Mouse (Mus musculus) CD4-positive, CD25-positive, alpha-beta regulatory T cell, adult 2 months (primary cell): ENCODE measurements around the gene Tssk4.

ENCODE experiments used
- DNase-seq: peaks from one replicate; pipeline ENCODE4 v3.0.0-alpha.2; 2012; ENCODE audit warnings: low read depth, low spot score

Tssk4 gene

DNA sequence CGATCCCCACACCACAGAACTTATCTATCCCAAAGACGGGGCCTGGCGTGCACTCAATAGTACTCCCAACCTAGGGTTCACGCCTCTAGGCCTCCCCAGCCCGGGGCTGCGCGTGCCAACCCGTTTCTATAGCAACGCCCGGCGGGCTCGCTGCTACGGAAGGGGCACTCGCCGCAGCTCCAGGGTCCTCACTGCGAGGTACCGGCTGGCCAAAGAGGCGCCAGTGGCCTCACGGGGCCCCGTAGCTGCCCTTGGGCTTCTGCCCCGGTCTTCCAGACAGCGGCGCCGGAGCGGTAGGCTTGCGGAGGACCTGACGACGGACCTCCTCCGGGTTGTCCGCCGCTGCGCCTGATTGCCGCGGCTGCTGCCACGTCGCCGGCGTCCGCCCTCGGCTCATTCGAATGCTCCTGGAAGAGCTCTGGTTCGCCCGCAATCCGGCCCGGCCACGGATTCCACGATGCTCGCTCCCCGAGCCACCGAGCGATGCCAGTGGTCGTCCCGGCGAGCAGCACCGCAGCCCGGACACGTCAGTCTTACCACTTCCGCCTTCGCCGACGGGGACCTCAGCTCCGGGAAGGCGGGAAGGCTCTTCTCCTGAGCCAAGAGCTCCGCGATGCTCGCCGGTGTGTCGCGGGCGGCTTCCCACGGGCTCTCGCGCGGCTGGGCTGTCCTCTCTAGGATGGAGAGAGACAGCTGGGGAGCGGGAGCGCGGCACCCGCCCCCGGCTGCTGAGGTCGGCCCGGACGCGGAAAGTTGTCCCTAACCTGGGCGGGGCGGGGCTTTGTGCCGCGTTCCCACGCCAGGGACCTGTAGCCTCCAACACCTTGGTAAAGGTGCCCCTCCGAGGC is 6.7 kb upstream of the Tssk4 start, which contains the start of gene Tm9sf1:
TSS of gene Tm9sf1 (minus strand) at position 747 of the 848 bp plus-strand sequence.
- peak; percentile 86 for DNase-seq

DNA sequence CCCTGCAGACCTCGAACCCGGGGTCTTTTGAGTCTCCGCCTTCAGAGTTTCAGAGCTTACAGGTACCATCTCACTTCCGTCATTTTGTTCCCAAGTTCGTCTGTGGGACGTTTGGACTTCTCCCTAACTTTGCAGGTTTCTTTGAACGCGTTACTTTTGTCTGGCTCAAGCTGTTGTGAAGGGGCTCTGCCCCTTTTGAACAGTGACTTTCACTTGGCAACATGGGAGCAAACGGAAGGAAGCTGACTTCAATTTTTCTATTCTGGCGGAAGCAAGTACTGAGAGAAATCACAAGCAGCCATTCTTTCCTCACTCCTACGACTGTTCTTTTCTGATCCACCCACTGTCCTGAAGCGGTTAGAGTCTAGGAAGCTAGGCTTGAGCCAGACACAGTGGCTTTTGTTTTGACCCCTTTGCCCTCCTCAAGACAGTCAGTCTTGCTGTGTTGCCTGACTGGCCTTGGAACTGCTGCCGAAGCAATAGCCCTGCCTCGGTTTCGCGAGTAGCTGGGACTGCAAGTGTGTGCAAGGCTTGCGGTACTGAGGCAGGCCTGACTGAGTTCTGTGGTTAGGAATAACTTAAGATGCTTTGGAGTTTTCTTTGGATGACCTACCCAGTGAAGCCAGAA is 5.6 kb upstream of the Tssk4 start:
- peak; percentile 55 for DNase-seq

GRCm38 (mm10) chr14:55651528-55651927 is 1.5 kb downstream of the Tssk4 start:
- DNase-seq, result no peak

- no peak for DNase-seq
Measured at GRCm38 (mm10) chr14:55656935-55657334, 7.0 kb downstream of the Tssk4 start.

DNA sequence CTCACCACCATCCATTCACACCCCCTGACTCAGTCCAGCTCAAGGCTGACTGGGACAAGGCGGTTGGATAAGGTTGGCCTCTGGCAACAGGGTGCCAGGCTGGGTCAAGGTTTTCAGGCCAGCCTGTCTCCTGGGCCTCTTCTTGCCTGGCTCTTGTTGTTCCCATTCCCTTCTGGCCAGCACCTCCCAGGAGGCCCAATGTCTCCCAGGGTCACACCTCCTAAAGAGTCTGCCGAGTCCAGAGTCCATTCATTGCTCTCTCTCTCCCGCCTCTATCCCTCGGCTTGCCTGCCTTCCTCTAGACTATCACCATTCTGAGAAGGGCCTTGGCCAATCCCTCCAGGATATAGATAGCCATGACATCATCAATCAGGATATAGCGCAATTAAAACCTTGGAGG is 8.0 kb downstream of the Tssk4 start:
- DNase-seq, result no peak

- peak; percentile 91 for DNase-seq
Measured at GRCm38 (mm10) chr14:55659960-55660573, 10.1 kb downstream of the Tssk4 start, which contains the start of gene Mdp1. Gene Mdp1, minus strand, starts transcription at chr14:55660508.

- no peak for DNase-seq
Measured at GRCm38 (mm10) chr14:55660636-55661035, 10.7 kb downstream of the Tssk4 start.

DNA sequence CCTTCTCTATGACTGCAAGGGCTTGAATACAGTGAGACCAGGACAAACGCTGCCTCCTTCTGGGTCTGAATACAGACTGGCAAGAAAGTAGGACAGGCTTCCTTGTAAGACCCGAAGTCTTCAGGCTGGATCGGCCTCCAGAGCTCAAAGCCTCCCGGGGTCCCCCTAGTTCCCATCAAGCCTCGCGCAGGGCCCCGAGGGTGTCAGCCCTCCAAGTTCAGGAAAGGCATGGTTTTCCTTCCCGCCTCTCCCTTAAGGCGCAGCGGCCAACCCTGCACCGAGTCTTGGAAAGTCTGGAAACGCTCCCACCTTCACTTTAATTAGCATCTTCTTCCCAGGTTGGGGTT is 21.5 kb downstream of the Tssk4 start:
- no peak for DNase-seq

DNA sequence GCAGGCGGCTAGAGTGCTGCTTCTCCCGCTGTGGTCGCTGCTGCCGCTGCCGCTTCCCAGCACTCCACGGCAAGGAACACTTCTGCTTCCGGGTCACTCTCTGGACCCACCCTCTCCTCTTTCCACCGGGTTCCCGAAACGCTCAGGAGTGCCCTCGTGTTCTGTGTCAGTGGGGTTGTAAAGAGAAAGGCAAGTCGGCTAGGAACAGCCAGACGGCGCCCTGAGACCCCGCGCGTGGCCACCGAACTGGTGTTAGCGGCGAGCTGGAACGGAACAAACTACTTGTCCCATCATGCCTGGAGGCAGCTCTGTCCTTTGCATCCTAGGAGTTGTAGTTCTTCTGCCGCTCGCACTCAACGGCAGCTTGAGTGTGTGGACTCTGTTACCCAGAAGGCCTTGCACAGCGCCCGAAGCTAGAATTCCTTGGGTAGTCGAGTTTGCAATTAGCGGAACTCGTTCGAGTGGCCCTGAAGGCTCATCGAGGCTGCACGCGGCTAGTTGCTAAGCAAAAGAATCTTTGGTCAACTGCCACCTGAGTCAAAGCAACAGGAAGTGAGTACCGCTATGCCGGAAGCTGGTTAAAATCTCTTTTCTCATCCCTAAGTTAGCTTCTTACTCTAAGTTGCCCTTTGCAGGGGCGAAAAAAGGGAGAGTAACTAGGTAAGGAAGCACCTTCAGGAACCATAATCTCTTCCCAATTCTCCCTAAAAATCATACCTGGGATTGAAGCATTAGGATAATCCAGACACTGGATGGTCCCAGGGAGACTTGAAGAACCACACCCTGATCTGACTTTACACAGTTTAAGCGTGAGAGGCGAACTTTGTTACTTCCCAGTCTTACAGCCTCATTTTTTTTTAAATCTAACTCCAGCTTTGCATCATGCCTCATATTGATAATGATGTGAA is 22.1 kb downstream of the Tssk4 start, which contains the start of the genes Gmpr2 and Nedd8:
TSS of gene Gmpr2 (plus strand) at position 109 of the 908 bp plus-strand sequence.
TSS of gene Nedd8 (minus strand) at position 292 of the 908 bp plus-strand sequence.
- peak; percentile 95 for DNase-seq

DNA sequence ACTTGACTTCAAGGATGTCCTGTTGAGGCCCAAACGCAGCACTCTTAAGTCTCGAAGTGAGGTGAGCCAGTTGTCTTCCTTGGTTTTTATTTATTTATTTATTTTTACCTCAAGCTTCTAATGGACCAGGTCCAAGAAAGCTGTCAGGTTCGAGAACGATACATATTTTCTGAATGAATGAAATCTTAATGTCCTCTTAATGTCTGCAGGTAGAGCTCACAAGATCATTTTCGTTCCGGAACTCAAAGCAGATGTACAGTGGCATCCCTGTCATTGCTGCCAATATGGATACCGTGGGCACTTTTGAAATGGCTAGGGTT is 22.7 kb downstream of the Tssk4 start:
- DNase-seq, result no peak

DNA sequence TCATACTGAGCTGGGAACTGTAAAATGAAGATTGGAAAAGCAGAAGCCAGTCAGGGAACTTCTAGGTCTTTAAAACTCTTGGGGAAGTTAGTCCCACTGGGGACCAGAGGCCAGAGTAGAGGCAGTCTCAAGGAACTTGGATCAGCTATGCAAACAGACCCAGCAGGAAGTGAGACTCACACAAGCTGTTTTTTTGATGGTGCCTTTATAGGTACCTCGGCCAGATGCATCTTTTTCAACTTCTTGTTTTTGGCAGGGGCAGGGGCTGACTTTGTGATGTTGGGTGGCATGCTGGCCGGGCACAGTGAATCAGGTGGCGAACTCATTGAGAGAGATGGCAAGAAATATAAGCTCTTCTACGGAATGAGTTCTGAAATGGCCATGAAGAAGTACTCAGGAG is 27.6 kb downstream of the Tssk4 start:
- no peak for DNase-seq

DNA sequence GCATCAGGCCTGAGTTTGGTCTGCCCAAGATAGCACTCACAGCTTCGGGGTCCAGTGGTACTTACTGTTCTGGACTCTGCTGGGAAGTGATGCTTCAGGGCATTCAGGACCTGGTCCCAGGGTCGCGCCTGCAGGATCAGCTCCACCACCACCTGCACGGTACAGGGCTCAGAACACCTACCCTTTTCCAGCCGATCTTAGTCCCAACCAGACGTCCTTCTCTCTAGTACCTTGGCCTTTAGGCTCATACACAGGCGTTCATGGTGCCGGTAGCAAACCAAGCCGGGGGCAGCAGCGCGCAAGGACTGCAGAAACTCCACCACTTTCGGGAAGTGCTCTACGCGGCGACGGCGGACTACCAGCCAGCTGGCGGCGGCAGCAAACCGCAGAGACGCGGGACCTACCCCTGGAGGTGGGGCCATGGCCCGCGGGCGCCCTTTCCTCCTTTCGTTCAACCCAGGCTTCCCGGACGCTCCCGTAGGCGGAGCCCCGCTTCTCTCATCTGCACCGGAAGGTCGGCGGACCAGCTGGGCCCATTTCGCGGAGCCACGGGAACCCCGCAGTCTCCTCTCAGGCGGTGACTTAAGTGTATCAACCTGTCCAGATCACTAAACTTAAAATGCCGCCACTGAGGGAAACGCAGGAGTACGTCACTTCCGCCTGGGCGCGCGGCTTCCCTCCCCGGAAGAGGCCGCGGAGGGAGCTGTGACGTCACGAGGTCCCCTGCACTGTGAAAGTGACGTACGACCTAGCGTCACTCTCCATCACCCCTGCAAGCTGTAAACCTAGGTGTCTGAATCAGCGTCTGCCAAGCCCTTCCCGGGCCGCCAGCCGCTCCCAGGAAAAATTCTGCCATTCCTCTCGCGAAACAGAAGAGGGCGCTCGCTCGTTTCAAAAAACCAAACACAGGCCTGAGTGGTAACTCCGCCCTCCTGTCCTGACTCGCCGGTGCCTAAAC is 31.5 kb downstream of the Tssk4 start, which contains the start of gene Tinf2:
TSS of gene Tinf2 (minus strand) at position 661 of the 958 bp plus-strand sequence.
- peak; percentile 99 for DNase-seq

DNA sequence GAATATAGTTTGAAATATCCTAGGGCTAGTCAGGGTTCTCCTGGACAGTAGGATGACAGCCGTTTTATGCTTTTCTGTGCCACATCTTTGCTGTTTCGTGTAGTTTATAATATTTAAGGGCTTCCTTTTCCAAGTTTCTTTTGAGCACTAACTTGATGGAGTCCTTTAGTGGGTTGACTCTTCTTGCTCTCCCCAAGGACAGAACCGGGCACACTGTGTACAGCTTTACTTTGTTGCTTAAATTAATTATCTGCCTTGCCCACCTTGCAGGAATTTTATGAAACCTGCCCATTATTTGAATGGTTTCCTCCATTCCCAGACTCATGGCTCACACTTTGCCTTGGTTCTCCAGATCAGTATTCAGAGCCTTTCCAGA is 32.1 kb downstream of the Tssk4 start:
- no peak for DNase-seq

- DNase-seq, result no peak
Measured at GRCm38 (mm10) chr14:55689433-55689832, 39.4 kb downstream of the Tssk4 start.

GRCm38 (mm10) chr14:55697226-55697625 is 47.2 kb downstream of the Tssk4 start:
- DNase-seq, result no peak

DNA sequence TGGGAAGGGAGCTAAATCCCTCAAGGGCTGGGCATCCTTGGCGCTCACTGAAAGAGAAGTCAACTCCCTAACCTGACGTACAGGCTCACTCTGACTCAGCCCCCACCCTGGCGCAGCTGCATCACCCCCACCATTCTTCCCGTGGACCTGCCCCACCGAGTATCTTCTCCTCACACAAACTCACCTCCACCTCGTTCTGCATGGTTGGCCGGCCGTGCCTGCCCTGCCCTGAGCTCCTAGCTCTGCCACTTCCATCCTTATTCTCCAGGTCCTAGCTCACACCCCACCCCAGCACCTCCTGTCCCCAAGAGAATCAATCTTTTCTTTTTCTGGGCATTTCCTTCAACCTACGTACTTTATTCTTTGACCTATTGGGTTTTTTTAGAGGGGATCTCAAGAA is 51.1 kb downstream of the Tssk4 start:
- no peak for DNase-seq
